Mouse (Mus musculus) hindbrain, embryonic 14.5 days (tissue): ENCODE results near the gene Hjurp. TPM values are rescaled to one million over a fixed set of nuclear protein-coding genes. Genes with fewer than 3 reads are reported as not detected.

Source experiments
- ATAC-seq: fragments of 200-750 bp; cut with Nextera tagmentation; 2 replicates; pipeline ENCODE4 v1.8.0; 2017; ENCODE audit warnings: moderate number of reproducible peaks, mild to moderate bottlenecking, moderate TSS enrichment, moderate library complexity; ENCODE audit not compliant: low FRiP score
- DNase-seq: peaks from one replicate; pipeline ENCODE4 v3.0.0-alpha.2; 2015; ENCODE audit warnings: low spot score
- H3K27ac ChIP-seq: fragments of 300-500 bp; sonication (generic); 2 replicates; pipeline ENCODE4 v1.5.1; 2014; ENCODE audit warnings: mild to moderate bottlenecking, moderate library complexity
- H3K27me3 ChIP-seq: fragments of 300-500 bp; sonication (generic); 2 replicates; pipeline ENCODE4 v1.6.1; 2014; ENCODE audit warnings: mild to moderate bottlenecking, low read length, mixed read lengths; ENCODE audit not compliant: control insufficient read depth, insufficient read depth
- H3K36me3 ChIP-seq: fragments of 300-500 bp; sonication (generic); replicated peaks from 2 replicates; pipeline ENCODE4 v1.6.1; 2014; ENCODE audit not compliant: control insufficient read depth, insufficient read depth
- H3K4me1 ChIP-seq: fragments of 300-500 bp; sonication (generic); replicated peaks from 2 replicates; pipeline ENCODE4 v1.6.1; 2014; ENCODE audit warnings: antibody characterized with exemption, low read length, mixed read lengths; ENCODE audit not compliant: control insufficient read depth, insufficient read depth
- H3K4me2 ChIP-seq: fragments of 300-500 bp; sonication (generic); replicated peaks from 2 replicates; pipeline ENCODE4 v1.6.1; 2014; ENCODE audit warnings: mild to moderate bottlenecking, moderate library complexity
- H3K4me3 ChIP-seq: fragments of 300-500 bp; sonication (generic); replicated peaks from 2 replicates; pipeline ENCODE4 v1.5.1; 2014; ENCODE audit warnings: mild to moderate bottlenecking, low read length
- H3K9ac ChIP-seq: fragments of 300-500 bp; sonication (generic); 2 replicates; pipeline ENCODE4 v1.6.1; 2014
- H3K9me3 ChIP-seq: fragments of 300-500 bp; sonication (generic); 2 replicates; pipeline ENCODE4 v1.6.1; 2016; ENCODE audit warnings: low read length; ENCODE audit not compliant: control insufficient read depth
- WGBS: fragments of 180-500 bp; shearing (Covaris S2); extraction: QIAGEN DNeasy Blood & Tissue Kit; methylation state at CpG from one replicate; pipeline ENCODE4 v1.1.7; 2014; 5-methylcytosine and 5-hydroxymethylcytosine counted together
- polyA plus RNA-seq: library from polyadenylated mRNA; unstranded; fragments of >200 nt; fragmentation: Nextera tagmentation; extraction: Ambion mirVana; gene quantifications from 2 replicates; pipeline ENCODE4 v1.2.1, GENCODE M21; 2014

Gene Hjurp
- polyA plus RNA-seq, 1 experiment from 2014 or later, result 64.1 TPM

DNA sequence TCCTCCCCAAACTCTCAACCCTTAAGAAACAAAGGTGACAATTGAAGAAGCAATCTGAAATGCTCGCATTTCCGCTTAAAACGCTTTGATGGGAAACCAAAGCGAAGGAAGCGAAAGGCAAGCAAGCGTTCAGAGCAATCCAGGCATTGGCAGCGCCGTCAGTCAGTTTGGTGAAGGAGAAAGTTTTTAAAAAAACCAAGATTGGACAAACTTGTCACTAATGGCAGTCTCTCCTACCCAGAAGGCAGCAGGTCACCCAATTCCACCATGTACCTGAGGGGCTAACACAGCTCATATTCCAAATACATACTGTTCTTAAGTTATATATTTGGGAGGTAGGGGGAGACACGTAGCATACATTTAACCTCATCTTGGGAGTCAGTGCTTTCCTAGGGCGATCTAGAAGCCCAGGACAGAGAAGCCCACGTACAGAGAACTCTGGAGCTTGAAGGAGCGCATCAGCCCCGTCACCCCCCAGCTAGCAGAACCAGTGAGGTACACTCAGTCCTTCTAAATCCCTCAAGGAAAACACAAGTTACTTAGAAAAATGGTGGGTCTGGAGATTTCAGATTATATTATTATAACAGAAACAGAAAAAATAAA is 2.3 kb downstream of the Hjurp start:
- 70% methylated on average over 13 of the region's 13 CpGs for WGBS
- no peak overlapping the region for H3K27ac ChIP-seq
- no peaks in the 10 kb centered on the region for H3K9me3 ChIP-seq
- no peaks in the 10 kb centered on the region for H3K27me3 ChIP-seq
- ATAC-seq, result no peak
- H3K4me3 ChIP-seq, result no peak overlapping the region
- H3K36me3 ChIP-seq, result peaks cover 13% of the 10 kb centered on the region
- H3K4me2 ChIP-seq, result no peak overlapping the region
- peaks cover 20% of the 10 kb centered on the region for H3K4me1 ChIP-seq
- no peak for DNase-seq
- no peak overlapping the region for H3K9ac ChIP-seq

DNA sequence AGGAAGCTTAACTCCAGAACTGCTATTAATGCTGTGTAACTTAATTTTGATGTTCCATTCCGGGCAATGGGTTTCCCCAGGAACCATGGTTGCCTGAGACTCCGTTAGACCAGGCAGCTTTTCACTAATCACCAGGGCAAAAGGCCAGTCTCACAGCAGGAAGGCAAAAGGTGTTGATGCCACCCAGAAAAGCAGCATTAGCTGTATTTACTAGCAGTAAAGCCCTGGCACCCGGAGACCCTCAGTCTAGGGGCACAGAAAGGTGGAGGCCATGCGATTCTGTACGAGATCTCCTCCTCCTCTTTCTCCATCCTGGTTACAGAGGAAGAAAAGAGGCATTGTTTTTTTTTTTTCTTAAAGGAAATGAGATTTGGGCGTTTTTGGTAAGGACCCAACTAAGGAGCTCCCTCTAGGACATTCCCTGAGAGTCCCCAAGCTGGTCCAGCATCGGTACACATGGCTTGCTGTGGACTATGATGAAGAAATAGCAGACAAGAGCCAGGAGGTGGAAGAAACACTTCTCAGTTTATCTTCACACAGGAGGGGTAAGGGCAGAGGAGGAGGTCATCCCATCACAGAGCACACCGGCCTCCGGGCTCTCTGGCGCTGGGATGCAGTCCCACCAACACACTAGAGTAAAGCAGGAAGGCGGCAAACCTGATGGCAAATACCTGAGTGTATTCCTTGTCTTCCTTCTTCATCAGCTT is 2.9 kb downstream of the Hjurp start:
- Histone ChIP-seq H3K9me3 (no peaks in the 10 kb centered on the region), H3K4me1 (peaks cover 20% of the 10 kb centered on the region), H3K27me3 (no peaks in the 10 kb centered on the region), H3K4me3 (no peak overlapping the region), H3K27ac (no peak overlapping the region), H3K4me2 (no peak overlapping the region), H3K36me3 (peaks cover 19% of the 10 kb centered on the region), H3K9ac (no peak overlapping the region)
- DNase-seq, result no peak
- 76% methylated on average over 11 of the region's 11 CpGs for WGBS
- ATAC-seq, result no peak

DNA sequence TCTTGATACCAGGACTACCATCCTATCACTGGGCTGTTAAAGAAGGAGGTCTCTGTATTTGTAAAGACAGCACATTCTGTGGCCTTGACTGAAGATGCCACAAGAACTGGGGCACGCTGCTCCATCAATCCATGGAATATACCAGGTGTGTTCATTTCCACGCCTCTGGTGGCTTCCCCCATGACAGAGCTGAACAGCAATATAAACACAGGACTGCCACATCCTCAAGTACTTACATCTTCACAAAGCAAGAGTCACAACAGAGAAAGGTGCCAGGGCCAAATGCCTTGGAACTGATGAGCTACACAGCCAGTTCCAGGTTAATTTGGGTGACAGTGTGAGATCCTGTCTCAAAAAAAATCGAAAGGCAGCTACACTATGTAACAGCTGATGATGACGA is 3.6 kb downstream of the Hjurp start:
- Histone ChIP-seq H3K9me3 (no peaks in the 10 kb centered on the region), H3K27ac (no peak overlapping the region), H3K4me1 (peaks cover 20% of the 10 kb centered on the region), H3K27me3 (no peaks in the 10 kb centered on the region), H3K36me3 (peaks cover 26% of the 10 kb centered on the region), H3K9ac (no peak overlapping the region), H3K4me3 (no peak overlapping the region), H3K4me2 (no peak overlapping the region)
- WGBS, result 82% methylated on average over 4 of the region's 4 CpGs
- no peak for DNase-seq
- ATAC-seq, result no peak

DNA sequence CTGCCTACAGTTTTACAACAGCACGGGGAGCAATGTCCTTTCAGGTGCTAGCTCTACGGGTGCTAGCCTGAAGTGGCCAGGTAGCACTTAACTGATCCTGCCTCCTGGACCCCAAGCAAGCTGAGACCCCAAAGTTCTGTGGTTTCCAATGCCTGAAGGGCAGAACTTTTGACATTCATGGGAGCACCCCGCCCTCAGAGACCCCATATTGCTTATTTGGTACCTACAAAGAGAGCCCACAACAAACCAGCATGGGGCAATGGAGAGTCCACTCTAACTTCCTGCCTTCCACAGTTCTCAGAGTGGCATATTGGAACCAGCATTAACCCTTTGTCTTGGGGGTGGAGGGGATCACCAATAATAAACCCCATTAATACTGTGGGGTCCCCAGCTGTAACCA is 4.1 kb downstream of the Hjurp start:
- Histone ChIP-seq H3K4me2 (no peak overlapping the region), H3K36me3 (peaks cover 31% of the 10 kb centered on the region), H3K4me1 (peaks cover 20% of the 10 kb centered on the region), H3K9ac (no peak overlapping the region), H3K27ac (no peak overlapping the region), H3K9me3 (no peaks in the 10 kb centered on the region), H3K27me3 (no peaks in the 10 kb centered on the region), H3K4me3 (no peak overlapping the region)
- 95% methylated on average over 3 of the region's 3 CpGs for WGBS
- no peak for DNase-seq
- no peak for ATAC-seq

DNA sequence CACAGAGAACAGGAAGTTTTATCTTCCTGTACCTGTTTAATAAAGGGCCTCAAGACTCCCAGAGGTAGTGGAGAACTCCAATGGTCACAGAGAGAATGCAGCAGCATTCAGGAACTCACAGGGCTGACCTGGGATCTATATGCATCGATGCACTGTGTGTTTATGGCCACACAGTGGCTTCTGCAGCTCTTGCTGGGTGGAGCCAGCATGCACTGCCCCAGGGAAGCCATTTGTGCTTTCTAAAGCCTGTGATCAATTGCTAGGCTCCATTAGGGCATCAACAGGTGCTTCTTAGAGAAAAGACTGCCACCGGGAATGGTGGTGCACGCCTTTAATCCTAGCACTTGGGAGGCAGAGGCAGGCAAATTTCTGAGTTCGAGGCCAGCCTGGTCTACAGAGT is 4.6 kb downstream of the Hjurp start:
- ATAC-seq, result no peak
- Histone ChIP-seq H3K4me3 (no peak overlapping the region), H3K9ac (no peak overlapping the region), H3K36me3 (peaks cover 35% of the 10 kb centered on the region), H3K4me2 (no peak overlapping the region), H3K27ac (no peak overlapping the region), H3K9me3 (no peaks in the 10 kb centered on the region), H3K4me1 (peaks cover 18% of the 10 kb centered on the region), H3K27me3 (no peaks in the 10 kb centered on the region)
- 63% methylated on average over 4 of the region's 4 CpGs for WGBS
- no peak for DNase-seq

DNA sequence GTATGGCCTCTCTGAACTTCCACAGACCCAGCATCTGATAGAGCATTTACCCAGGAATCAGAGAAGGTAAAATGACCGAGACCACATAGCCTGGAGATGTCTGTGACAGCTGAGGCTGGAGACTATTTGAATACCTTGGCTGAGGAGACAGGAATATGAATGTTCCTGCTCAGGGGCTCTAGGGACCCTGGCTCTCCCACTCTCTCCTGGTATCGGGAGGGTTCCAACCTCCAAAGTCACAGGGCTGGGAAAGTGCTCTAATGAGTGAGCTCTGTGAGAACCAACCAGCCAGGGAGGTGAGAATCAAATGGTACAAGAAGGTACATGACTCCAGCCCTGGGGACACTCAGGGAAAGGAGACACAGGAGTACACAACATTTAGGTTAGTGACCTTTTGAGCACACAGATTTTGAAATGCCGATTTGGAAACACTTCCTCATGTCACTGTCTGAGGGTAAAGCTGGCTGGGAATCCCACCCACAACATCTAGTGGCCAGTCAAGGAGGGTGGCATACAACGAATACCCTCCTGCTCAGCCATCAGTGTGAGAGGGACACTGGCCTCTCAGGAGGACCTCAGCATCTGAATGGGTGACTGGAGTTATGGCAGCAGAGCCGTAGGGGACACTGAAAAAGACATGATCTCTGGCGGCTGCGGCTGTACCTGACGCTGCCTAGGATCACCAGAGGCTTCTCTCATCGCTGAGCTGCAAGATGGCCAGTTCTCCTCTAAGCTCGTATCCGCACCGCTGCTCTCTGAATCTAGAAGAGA is 7.7 kb downstream of the Hjurp start:
- Histone ChIP-seq H3K27me3 (no peaks in the 10 kb centered on the region), H3K9ac (no peak overlapping the region), H3K9me3 (no peaks in the 10 kb centered on the region), H3K27ac (no peak overlapping the region), H3K4me2 (no peak overlapping the region), H3K4me3 (no peak overlapping the region), H3K36me3 (peaks cover 65% of the 10 kb centered on the region), H3K4me1 (no peaks in the 10 kb centered on the region)
- DNase-seq, result no peak
- ATAC-seq, result no peak
- WGBS, result 90% methylated on average over 12 of the region's 12 CpGs

DNA sequence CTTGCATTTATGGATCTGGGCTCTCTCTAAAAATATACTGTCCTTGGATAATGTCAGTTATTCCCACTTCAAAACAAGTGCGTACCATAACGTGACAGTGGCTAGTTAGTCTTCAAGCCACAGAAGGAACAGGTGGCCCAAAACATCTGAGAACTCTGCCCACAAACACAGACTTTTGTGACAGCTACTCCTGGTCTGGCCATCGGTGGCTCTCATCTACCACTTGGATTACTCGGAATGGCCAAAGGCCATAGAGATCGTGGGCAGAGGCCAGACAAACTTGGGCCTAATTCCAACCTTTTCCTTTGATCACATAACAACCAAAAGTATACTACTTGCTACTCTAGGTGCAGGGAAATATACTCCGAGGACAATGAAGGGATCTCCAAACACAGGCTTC is 9.4 kb downstream of the Hjurp start:
- H3K4me1 ChIP-seq, result no peaks in the 10 kb centered on the region
- no peaks in the 10 kb centered on the region for H3K9me3 ChIP-seq
- no peak overlapping the region for H3K27ac ChIP-seq
- H3K36me3 ChIP-seq, result peaks cover 74% of the 10 kb centered on the region
- DNase-seq (no peak), ATAC-seq (no peak)
- WGBS, result 86% methylated on average over 6 of the region's 6 CpGs
- H3K9ac ChIP-seq, result no peak overlapping the region
- no peak overlapping the region for H3K4me3 ChIP-seq
- H3K27me3 ChIP-seq, result no peaks in the 10 kb centered on the region
- H3K4me2 ChIP-seq, result no peak overlapping the region

DNA sequence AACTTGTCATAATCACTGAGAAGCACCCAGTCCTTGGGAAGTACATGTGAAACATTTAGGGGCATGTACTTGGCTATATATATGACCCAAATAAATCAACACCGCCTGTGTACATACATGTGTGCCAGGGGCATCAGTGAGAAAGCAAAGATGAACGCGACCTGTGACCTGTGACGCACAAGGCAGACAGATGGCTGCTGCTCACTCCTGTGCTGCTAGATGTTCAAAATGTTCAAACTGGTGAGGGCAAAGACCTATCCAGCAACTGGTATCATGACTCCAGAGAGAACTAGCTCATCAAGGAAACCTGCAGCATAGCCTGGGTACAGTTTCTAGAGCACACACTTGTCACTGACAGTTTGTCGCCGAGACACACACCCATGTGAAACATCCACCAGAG is 9.9 kb downstream of the Hjurp start:
- 94% methylated on average over 6 of the region's 6 CpGs for WGBS
- Histone ChIP-seq H3K9ac (no peak overlapping the region), H3K9me3 (no peaks in the 10 kb centered on the region)

DNA sequence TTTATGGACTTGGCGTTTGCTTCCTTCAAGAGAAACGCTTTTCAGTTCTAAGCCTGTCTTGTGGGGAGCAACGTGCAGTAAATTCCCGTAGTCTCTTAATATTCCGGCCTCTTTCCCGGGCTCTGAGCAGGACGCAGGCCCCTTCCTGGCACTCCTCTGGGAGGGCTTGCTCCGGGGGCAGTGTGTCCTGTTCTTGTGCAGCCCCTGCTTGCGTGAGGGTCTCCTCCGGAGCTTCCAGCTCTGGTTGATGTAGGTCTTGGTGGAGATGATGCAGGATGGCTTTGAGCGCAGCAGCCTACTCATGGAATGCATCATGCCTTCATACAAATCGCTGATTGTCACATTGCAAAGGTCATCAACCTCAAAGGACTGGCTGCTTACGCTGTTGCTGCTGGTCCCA is 11.3 kb downstream of the Hjurp start:
- DNase-seq (no peak), ATAC-seq (no peak)
- Histone ChIP-seq H3K9me3 (no peaks in the 10 kb centered on the region), H3K27ac (no peak overlapping the region), H3K4me1 (no peaks in the 10 kb centered on the region), H3K4me2 (no peak overlapping the region), H3K27me3 (no peaks in the 10 kb centered on the region), H3K9ac (no peak overlapping the region), H3K4me3 (no peak overlapping the region), H3K36me3 (peaks cover 87% of the 10 kb centered on the region)
- 90% methylated on average over 13 of the region's 13 CpGs for WGBS

More for the DNA sequence above, 9.9 kb downstream of the Hjurp start:
- DNase-seq, result no peak
- no peak overlapping the region for H3K4me2 ChIP-seq
- ATAC-seq, result peak; percentile 6; the same call in 1 of the 2 replicates
- H3K27ac ChIP-seq, result no peak overlapping the region
- H3K4me3 ChIP-seq, result no peak overlapping the region
- H3K4me1 ChIP-seq, result no peaks in the 10 kb centered on the region
- H3K36me3 ChIP-seq, result peaks cover 76% of the 10 kb centered on the region
- no peaks in the 10 kb centered on the region for H3K27me3 ChIP-seq
